Mouse (Mus musculus) right cerebral cortex, postnatal 25 days (tissue): ENCODE results near the gene Iffo1.
"Not testable (repeated sequence)": the region's sequence is repeated elsewhere in the genome, so short reads cannot be mapped to it uniquely, and the experiment has no call there.

Experiments
- DNase-seq: peaks from one replicate; pipeline ENCODE4 v3.0.0; 2022

Gene Iffo1

DNA sequence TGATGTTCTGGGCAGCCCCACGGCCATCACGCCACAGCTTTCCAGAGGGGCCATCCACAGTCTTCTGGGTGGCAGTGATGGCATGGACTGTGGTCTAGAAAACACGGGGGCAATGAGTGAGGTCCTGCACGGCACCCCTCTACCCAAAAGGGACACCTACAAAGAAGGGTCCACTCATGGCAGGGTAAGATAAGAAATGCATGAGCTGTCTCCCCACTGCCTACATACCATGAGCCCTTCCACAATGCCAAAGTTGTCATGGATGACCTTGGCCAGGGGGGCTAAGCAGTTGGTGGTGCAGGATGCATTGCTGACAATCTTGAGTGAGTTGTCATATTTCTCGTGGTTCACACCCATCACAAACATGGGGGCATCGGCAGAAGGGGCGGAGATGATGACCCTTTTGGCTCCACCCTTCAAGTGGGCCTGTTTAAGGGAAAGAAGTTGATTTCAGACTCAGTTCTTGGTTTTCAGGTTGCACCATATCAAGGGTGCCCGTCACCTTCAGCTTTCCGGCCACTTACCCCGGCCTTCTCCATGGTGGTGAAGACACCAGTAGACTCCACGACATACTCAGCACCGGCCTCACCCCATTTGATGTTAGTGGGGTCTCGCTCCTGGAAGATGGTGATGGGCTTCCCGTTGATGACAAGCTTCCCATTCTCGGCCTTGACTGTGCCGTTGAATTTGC is 17.7 kb downstream of the Iffo1 start:
- not testable (repeated sequence) for DNase-seq

GRCm38 (mm10) chr6:125163801-125164657 is 19.0 kb downstream of the Iffo1 start:
- DNase-seq: no peak

GRCm38 (mm10) chr6:125164672-125165327 is 19.8 kb downstream of the Iffo1 start:
- no peak for DNase-seq

- DNase-seq: peak; percentile 94
These were observed 20.4 kb downstream of the Iffo1 start for GRCm38 (mm10) chr6:125165328-125165891.

DNA sequence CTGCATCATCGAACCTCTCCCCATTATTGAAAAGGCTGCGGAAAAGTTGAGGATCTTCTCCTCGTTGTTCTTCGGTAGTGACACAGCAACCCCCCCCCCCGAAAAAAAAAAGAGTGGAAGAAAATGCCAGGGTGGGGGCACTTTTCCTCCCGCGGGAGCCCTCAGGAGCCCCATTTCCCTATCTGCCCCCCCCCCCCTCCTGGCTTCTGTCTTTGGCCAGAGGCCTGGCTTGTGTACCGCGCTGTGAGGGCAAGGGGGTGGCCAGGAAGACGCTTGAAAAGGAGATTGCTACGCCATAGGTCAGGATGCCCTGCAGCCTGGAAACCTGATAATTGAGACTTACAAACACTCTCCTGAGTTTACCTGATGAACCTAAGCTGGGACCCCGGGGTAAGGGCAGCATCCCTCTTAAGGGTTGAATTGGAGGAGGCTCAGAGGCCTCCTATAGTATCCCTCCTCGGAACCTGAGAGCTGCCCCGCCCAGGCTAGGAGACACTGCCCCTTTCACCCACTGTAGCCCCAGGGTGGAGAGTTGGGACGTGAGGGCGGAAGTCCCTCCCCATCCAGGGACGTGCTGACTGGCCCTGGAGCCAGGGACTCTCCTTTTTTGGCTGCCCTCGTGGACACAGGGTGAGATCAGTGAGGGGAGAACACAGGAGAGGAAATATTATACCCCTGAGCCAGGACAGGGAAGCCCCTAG is 21.2 kb downstream of the Iffo1 start, which contains the start of gene Gapdh:
Gene Gapdh (minus strand): TSS at position 417 of the 701 bp plus-strand sequence.
- no peak for DNase-seq

GRCm38 (mm10) chr6:125166861-125167650 is 22.0 kb downstream of the Iffo1 start:
- DNase-seq: no peak

GRCm38 (mm10) chr6:125168086-125168485 is 23.0 kb downstream of the Iffo1 start:
- DNase-seq: no peak

DNA sequence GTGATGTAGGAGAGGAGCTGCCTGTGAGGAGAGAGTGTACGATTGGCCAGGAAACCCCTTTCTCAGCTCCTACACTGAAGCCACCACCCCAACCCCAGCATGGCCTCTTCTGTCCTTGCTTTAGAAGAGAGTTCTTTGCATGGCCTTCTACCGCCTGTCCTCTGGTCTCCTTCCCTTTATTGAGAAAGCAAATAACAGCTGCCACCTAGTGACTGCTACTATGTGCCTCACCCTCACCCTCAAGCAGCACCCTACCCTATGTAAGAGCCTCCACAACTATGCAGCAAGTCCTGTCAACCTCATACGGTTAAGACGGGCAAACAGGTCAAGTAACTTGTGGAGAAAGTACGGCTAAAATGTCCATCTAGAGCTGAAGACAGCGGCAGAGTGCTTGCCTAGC is 25.2 kb downstream of the Iffo1 start:
- DNase-seq: no peak

DNA sequence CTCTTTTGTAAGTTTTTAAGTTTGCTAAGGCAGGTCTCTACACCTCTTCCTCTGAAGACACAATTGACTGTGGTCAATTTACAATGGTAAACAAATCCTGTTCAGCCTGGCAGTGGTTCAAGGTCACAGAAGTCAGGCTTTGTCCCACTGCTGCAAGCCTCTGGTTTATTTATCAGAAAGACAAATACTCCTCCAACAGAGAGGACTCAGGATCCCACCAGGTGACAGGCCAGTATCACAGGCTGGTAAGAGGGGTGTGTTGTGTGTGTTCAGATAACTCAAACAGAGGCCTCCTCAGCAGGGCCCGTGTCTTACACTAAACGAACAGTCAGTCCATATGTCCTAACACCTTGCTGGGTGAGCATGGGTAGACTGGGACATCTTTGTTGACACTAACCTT is 27.4 kb downstream of the Iffo1 start:
- no peak for DNase-seq

DNA sequence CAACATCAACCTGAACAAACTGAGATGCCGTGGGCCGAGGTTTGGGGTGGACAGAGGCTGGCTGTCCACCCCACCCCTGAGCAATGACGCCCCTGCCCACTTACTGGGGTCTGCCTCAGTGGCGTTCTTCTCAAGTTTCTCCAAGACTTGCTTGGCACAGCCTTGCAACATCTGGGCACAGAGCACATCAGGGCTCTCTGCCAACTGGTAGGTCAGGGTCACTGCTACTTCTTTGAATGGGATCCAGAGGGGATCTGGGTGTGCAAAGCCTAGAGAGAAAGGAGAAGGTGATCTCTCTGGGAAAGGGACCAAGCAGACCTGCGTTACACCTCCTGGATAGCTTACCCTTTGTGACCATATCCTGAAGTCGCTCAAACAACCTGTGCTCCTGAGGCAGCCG is 28.2 kb downstream of the Iffo1 start:
- DNase-seq: no peak

GRCm38 (mm10) chr6:125175469-125175868 is 30.4 kb downstream of the Iffo1 start:
- no peak for DNase-seq

GRCm38 (mm10) chr6:125179601-125180000 is 34.6 kb downstream of the Iffo1 start:
- DNase-seq: no peak

DNA sequence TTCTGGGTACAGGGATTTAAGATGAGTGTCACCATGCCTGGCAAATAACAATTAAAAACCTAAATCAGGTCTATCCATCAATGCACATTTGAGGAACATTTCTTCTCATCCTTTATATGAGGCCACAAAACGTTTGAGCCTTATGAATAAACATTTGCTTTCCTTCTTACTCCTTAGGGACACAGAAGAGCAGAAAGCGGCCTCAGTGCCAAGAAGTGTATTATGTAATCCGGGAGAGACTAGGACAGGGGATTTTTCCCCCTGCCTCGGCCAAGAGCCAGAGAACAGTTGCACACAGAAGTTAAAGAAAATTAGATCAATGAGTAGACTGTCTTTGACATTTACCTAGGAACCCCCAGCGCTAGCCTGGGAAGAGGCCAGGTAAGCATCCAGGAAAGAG is 37.1 kb downstream of the Iffo1 start:
- no peak for DNase-seq

GRCm38 (mm10) chr6:125186203-125186602 is 41.2 kb downstream of the Iffo1 start:
- DNase-seq: no peak

DNA sequence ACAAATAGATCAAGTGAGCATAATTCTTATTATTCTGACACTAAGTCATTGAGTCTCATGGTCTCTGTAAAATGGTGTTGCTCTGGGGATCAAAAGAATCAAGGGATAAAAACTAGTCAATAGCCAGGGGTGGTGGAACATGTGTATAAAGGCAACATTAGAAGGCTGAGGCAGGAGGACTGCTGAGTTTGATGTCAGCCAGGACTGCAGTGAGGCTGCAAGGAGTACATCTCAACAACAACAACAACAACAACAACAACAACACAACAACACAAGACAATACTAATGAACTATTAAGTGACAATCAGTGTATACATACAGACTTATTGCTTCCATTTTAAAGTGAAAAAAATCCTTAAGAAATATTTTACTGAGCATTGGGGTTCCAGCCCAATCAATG is 45.8 kb downstream of the Iffo1 start:
- DNase-seq: no peak

GRCm38 (mm10) chr6:125191332-125192015 is 46.4 kb downstream of the Iffo1 start, which contains the start of the genes Ncapd2 and Mrpl51:
Gene Ncapd2, minus strand, starts transcription at chr6:125191701.
Gene Mrpl51, plus strand, starts transcription at chr6:125191801.
- DNase-seq: peak; percentile 97

DNA sequence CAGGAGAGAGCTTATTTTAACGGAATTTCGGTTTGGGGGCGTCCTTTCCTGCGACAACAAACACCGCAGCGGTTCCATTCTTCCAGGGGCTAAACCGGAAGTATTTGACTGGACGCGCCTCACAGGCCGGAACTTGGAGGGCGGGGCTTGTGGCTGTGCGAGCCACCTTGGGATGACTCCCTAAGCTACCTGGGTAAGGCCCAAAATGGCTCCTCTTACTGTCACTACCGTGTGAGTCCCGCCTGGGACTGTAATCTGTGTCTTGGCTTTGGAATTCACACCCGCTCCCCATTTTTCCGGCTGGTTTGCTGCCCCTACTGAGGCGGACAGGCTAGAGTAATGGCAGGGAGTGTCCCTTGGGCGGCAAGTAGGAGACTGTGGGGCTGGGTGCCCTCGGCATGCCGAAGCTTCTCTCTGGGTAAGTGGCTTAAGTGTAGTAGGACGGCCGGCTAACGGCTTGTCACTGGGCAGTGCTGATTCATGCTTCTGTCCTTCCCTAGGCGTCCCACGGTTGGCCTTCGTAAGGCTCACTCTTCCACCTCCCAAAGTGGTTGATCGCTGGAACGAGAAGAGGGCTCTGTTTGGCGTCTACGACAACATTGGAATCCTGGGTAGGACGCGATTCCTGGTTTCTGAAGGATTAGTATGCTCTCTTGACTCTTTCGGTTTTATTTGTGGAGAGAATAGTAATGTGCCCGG is 47.1 kb downstream of the Iffo1 start:
- peak; percentile 90 for DNase-seq

DNA sequence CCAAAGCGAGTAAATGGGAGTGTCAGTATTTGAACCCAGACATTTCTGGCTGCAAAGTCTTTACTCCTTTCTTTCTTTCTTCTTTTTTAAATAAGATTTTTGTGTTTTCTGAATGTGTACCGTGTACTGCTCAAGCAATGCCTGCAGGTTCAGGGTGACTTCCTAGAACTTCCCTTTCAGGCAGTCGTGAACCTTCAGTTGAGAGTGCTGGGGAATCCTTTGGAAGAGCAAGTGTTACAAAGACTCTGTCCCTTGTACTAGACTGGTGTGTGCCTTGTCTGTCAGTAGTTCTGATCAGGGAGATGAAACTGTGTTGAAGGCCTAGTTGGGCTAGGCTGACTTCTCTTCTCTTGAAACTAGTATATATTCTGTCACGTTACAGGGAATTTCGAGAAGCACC is 47.8 kb downstream of the Iffo1 start:
- no peak for DNase-seq

DNA sequence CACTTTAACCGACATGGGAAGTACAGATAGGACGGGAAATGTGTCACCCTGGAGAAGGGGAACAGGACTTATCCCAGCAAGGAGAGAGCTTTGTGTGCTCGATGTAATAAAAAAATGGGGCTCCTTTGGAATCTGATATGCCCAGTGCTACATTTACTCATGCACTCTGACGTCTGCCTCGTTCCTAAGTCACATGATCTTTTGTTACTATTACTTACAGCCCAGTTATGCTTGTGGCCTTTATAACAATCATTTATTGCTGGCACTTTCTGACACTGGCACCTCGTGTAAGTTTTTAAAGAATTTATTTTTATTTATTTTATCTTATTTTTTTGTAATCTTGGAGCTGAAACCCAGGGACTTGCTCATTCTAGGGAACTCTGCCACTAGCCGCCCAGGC is 48.3 kb downstream of the Iffo1 start:
- DNase-seq: no peak

DNA sequence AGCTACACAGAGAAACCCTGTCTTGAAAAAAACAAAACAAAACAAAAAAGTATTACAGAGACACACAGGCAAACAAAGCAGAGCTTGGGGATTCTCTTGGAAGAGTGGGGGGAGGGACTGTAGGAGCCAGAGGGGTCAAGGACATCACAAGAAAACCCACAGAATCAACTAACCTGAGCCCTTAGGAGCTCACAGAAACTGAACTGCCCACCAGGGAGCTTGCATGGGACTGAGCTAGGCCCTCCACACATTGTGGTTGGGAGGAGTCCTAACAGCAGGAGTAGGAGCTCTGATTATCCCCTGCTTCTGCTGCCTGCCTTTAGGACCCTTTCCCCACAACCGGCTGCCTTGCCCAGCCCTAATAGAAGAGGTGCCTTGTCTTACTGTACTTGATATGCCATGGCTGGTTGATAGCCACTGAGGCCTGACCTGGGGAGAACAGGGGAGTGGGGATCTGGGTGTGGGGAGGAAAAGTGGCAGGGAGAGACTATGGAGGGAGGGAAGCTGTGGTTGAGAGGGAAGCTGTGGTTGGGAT is 50.6 kb downstream of the Iffo1 start:
- DNase-seq: no peak
